Mouse (Mus musculus) olfactory bulb, adult 2 months (tissue): ENCODE measurements at regions not wholly inside any gene's neighbourhood (a gene's known extent, or its start where the extent isn't known, plus 50 kb on each side); places are given as distances from the start of the nearest gene placed in this dataset.

Experiments used
- H3K27ac ChIP-seq: fragments of 200-500 bp; 2 replicates; pipeline ENCODE4 v1.5.1; 2012; ENCODE audit warnings: low read depth, low read length; ENCODE audit not compliant: insufficient read depth
- H3K4me1 ChIP-seq: fragments of 200-500 bp; 2 replicates; pipeline ENCODE4 v1.6.1; 2012; ENCODE audit warnings: low read length; ENCODE audit not compliant: control insufficient read depth, insufficient read depth
- H3K4me3 ChIP-seq: fragments of 200-500 bp; 2 replicates; pipeline ENCODE4 v1.5.1; 2012; ENCODE audit warnings: mild to moderate bottlenecking, low read depth, low read length, moderate library complexity; ENCODE audit not compliant: insufficient read depth
- CTCF ChIP-seq: fragments of 200-500 bp; IDR thresholded peaks from 2 replicates; pipeline ENCODE4 v1.5.1; 2012; ENCODE audit warnings: low read depth, mild to moderate bottlenecking, low read length, moderate library complexity; ENCODE audit not compliant: insufficient read depth
- POLR2A ChIP-seq: fragments of 200-500 bp; IDR thresholded peaks from 2 replicates; pipeline ENCODE4 v1.6.1; 2012; ENCODE audit warnings: mild to moderate bottlenecking, low read depth, low read length, moderate library complexity; ENCODE audit not compliant: insufficient read depth
- WGBS: fragments of 180-500 bp; shearing (Covaris S2); methylation state at CpG from one replicate; pipeline ENCODE4 v1.1.7; 2018; 5-methylcytosine and 5-hydroxymethylcytosine counted together

DNA sequence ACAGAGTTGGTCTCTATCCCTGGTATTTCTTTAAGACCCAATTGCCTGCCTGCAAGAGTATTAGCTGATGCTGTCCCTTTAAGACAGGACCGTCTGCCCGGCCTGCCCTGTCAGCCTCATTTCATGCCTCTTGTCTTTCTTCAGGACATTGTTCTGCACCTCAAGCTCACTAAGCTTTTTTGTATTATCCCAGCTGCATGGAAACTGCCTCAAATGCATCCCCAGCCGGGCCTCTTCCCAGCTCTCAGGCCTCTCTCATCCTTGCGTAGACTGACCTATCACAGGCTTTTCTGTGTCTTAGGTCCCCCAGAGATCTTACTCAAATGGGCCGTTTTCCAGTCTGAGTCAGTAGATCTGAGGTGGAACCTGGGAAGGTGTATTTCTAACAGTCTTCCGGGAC is 316.2 kb downstream of the Sox2 start:
- H3K4me1 ChIP-seq = no peaks in the 10 kb centered on the region

DNA sequence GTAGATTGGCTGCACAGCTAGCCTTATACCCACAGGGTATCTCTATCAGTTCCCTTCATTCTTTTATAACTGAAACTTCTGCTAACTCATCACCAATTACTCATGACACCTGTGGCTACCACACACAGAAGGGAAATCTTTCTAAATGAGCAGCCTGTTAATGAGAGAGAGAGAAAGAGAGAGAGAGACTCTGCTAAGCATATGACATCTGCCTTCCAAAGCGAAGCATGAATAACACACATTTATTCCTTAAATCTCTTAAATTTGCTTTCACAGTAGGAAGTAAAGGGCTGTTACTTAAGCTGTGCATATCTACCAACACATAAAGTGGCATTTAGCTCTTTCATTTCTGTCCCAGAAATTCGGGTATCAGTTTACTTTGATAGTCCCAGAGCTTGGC is 317.7 kb downstream of the Sox2 start:
- no peak overlapping the region for H3K4me3 ChIP-seq
- TF ChIP-seq CTCF (no peak), POLR2A (no peak)
- 75% methylated on average over 2 of the region's 2 CpGs for WGBS
- no peak overlapping the region for H3K27ac ChIP-seq
- no peaks in the 10 kb centered on the region for H3K4me1 ChIP-seq

More for the DNA sequence above, 316.2 kb downstream of the Sox2 start:
- WGBS = 64% methylated on average over 6 of the region's 6 CpGs
- Histone ChIP-seq H3K4me3 (no peak overlapping the region), H3K27ac (no peak overlapping the region)
- TF ChIP-seq POLR2A (no peak), CTCF (no peak)

DNA sequence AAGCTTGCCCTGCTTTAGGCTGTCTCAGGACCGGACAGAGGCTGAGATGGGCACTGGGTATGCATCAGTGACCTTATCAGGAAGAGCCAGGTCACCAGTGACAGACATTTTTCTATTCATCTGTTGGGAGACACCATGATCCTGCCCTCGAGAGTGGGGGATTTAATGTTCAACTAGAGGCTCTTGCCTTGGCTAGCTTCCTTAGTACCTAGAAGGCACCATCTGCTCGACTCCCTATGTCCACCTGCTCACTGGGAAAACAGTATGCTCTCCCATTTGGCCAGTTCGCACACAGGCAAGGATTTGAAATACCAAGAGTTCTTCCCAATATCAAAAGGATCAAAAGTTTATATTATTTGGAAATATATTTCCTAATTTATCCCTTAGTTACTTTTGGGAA is 321.3 kb downstream of the Sox2 start:
- H3K4me1 ChIP-seq = no peaks in the 10 kb centered on the region
- H3K4me3 ChIP-seq = no peak overlapping the region
- no peak overlapping the region for H3K27ac ChIP-seq
- 89% methylated on average over 4 of the region's 4 CpGs for WGBS
- no peak for TF ChIP-seq CTCF
- TF ChIP-seq POLR2A = no peak

DNA sequence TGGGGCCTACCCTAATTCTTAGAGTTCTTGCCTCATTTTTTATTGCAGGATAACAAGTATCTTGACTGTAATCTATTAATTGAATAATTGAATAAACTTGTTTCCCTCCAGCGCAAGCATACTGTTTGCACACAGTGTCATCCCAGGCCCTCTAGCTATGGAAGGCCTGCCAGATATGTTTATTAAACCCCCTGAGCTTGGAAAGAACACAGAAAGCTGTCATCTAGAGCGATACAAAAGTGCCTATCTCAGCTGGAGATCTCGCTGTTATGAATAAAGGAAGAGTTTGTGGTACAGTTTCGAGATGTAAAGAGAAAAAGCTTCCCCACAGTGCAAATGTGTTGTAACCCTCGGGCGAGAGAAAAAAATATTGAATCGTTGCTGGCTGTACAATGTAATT is 324.2 kb downstream of the Sox2 start:
- H3K27ac ChIP-seq = no peak overlapping the region
- no peaks in the 10 kb centered on the region for H3K4me1 ChIP-seq
- no peak for TF ChIP-seq CTCF
- no peak for TF ChIP-seq POLR2A
- H3K4me3 ChIP-seq = no peak overlapping the region
- WGBS = 60% methylated on average over 7 of the region's 7 CpGs
